Mouse (Mus musculus) cortical plate, adult 2 months (tissue): Measurements from ENCODE around the gene Nfatc2.

Experiments used
- CTCF ChIP-seq: fragments of 200-500 bp; IDR thresholded peaks from 2 replicates; pipeline ENCODE4 v1.5.1; 2011; ENCODE audit warnings: mild to moderate bottlenecking, control low read depth, low read length; ENCODE audit not compliant: insufficient read depth; ENCODE audit errors: extremely low read depth
- POLR2A ChIP-seq: fragments of 200-500 bp; IDR thresholded peaks from 2 replicates; pipeline ENCODE4 v1.6.1; 2011; ENCODE audit warnings: mild to moderate bottlenecking, low read length, control low read depth; ENCODE audit not compliant: insufficient read depth; ENCODE audit errors: extremely low read depth

DNA sequence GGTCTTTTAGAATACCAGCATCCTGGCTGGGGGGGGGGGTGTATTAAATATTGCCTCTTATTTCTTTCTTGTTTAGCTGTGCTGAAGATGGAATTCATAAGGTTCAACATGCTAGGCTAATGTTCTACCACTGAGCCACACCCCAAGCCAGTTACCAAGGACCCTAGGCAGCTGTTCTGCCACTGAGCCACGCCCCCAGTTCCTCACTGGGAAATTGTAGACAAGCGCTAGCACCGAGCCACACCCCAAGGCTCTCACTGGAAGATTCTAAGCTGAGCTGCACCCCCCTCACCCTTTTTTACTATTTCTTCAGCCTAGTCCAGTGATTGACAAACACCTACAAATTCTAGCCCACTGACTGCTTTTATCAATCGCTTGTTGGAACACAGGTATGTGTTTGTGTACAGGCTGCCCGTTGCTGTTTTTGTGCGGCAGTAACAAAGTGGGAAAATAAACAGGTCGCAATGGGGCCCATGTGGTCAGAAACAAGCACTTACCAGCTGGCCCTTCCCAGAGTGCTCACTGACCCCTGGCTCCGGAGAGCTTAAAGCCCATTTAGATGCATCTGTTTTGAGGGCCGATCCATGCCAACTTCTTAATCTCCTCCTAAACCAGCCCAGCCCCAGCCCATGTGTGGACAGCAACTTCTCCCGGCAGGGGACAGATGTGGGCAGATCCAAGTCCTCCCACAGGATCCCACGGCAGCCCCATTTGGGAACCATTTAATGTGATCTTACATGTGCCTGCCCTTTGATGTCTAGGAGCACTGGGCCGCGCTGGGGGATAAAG, 11.8 kb upstream of the Nfatc2 start:
- no peak for TF ChIP-seq CTCF
- no peak for TF ChIP-seq POLR2A
